Mouse (Mus musculus): ENCODE results near the gene Vmn2r77. TPM values are rescaled to one million over a fixed set of nuclear protein-coding genes. Genes with fewer than 3 reads are reported as not detected.
"Not testable (repeated sequence)": the region's sequence is repeated elsewhere in the genome, so short reads cannot be mapped to it uniquely, and the experiment has no call there.

The Vmn2r77 gene
- not detected in 2 replicates for polyA plus RNA-seq (2015; fragmentation: Nextera tagmentation; extraction: Ambion mirVana)

DNA sequence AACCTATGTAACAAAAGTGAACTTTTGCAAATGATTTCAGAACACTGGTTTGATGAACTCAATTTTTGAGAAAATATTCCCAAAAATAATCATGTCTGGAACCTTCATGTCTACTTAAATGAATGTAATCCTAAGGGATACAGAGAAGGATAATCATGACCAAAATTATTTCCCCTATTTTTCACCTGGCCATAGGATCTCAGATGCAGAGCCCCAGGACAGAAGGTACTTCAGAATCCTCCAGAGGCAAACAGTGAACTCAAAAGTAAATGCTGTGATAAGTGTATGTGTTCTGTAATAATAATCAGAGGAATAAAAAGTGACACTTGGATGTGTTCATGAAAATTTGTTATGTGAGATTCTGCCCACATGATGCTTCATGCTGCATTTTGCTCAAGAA lies at the start of gene Vmn2r77:
Gene Vmn2r77, plus strand, starts transcription at position 301 of the 400 bp plus-strand sequence.
- Histone ChIP-seq H3K27me3 (ENCODE audit: insufficient read depth, low read length) (no peaks in the 10 kb centered on the region), H3K4me1 (replicated peaks; ENCODE audit: insufficient read depth, low read length) (no peaks in the 10 kb centered on the region), H3K9me3 (replicated peaks; ENCODE audit: low read length) (no peaks in the 10 kb centered on the region), H3K27ac (no peak within 1 kb of the TSS), H3K4me3 (replicated peaks; ENCODE audit: low read depth, low read length) (no peak within 1 kb of the TSS), H3K36me3 (ENCODE audit: insufficient read depth, low read length) (no peaks in the 10 kb centered on the region), H3K9ac (ENCODE audit: low read depth, low read length) (no peak within 1 kb of the TSS), H3K4me2 (ENCODE audit: low read length) (no peak within 1 kb of the TSS)
- ATAC-seq (replicated peaks; ENCODE audit: low FRiP score, low read depth) (no peak), DNase-seq (ENCODE audit: low spot score) (no peak)
- TF ChIP-seq CTCF (IDR thresholded peaks at IDR 0.05; ENCODE audit: low read depth) = no peak

DNA sequence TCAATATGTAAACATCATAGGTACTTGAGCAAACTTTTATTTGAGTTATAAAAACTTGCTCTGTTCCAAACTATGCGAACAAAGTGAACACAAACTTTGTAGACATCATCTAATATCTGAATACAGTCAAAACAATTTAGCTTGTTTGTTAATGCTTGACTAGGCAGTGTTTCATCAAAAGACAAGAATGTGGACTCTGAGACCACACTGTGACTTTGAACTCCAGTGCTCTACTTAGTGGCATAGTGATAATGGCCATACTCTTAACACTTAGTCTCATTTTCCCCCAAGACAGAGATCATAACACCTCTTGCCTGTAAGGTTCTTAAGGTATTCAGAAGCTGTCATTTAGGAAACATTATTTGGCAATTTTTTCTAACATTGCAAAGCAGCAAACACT lies 34.1 kb upstream of the Vmn2r77 start:
- H3K4me3 ChIP-seq (replicated peaks; ENCODE audit: low read depth, low read length) = no peak overlapping the region
- WGBS = 75% methylated on average over 1 of the region's 1 CpGs
- no peaks in the 10 kb centered on the region for H3K9me3 ChIP-seq (replicated peaks; ENCODE audit: low read length)
- H3K4me1 ChIP-seq (replicated peaks; ENCODE audit: insufficient read depth, low read length) = no peaks in the 10 kb centered on the region
- H3K27me3 ChIP-seq (ENCODE audit: insufficient read depth, low read length) = no peaks in the 10 kb centered on the region
- no peak for TF ChIP-seq CTCF (IDR thresholded peaks at IDR 0.05; ENCODE audit: low read depth)
- ATAC-seq (replicated peaks; ENCODE audit: low FRiP score, low read depth) = no peak
- no peaks in the 10 kb centered on the region for H3K36me3 ChIP-seq (ENCODE audit: insufficient read depth, low read length)
- no peak overlapping the region for H3K27ac ChIP-seq
- H3K9ac ChIP-seq (ENCODE audit: low read depth, low read length) = no peak overlapping the region
- peak; percentile 0 for DNase-seq (ENCODE audit: low spot score)
- H3K4me2 ChIP-seq (ENCODE audit: low read length) = no peak overlapping the region

DNA sequence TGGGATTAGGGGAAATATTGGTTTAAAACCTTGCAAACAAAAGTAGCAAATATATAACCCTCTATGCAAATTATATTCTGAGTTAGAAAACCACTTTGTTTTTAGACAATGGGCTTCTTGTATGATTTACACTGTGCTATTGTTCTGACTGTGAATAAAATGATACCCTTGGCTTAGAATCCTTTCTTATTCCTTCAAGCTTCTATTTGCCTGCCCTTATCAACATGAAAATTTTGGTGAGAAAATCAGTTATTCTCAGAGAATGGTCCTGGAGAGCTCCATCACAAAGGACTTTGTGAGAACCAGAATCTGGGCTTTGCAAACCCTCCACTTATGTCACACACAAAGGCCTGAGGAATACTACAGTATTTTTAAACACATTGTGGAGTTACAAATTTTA lies 30.2 kb upstream of the Vmn2r77 start:
- no peak overlapping the region for H3K27ac ChIP-seq
- H3K36me3 ChIP-seq (ENCODE audit: insufficient read depth, low read length) = no peaks in the 10 kb centered on the region
- no peak for ATAC-seq (replicated peaks; ENCODE audit: low FRiP score, low read depth)
- no peaks in the 10 kb centered on the region for H3K9me3 ChIP-seq (replicated peaks; ENCODE audit: low read length)
- no peak overlapping the region for H3K4me2 ChIP-seq (ENCODE audit: low read length)
- DNase-seq (ENCODE audit: low spot score) = no peak
- no peak overlapping the region for H3K9ac ChIP-seq (ENCODE audit: low read depth, low read length)
- no peaks in the 10 kb centered on the region for H3K4me1 ChIP-seq (replicated peaks; ENCODE audit: insufficient read depth, low read length)
- no peak overlapping the region for H3K4me3 ChIP-seq (replicated peaks; ENCODE audit: low read depth, low read length)
- TF ChIP-seq CTCF (IDR thresholded peaks at IDR 0.05; ENCODE audit: low read depth) = no peak
- no peaks in the 10 kb centered on the region for H3K27me3 ChIP-seq (ENCODE audit: insufficient read depth, low read length)

DNA sequence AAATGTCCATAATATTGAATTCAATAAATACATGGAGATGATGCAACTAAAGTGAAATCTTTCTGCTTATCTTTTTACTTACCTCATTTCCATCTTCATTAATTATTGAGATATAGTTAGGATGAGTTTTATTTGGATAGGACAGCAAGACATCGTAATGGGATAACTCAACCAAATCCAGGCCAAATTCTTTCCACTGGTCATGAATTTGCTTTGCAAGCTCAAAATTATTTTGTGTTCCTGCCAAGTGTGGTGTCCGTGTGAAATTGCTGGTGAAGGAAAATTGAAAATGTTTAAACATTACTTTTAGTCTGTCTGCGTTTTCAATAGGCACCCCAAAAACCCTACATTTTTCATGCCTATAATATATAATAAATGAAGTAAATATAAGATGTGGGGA lies 23.2 kb upstream of the Vmn2r77 start:
- DNase-seq (ENCODE audit: low spot score) (no peak), ATAC-seq (replicated peaks; ENCODE audit: low FRiP score, low read depth) (no peak)
- H3K27ac ChIP-seq = no peak overlapping the region
- no peaks in the 10 kb centered on the region for H3K4me1 ChIP-seq (replicated peaks; ENCODE audit: insufficient read depth, low read length)
- H3K4me3 ChIP-seq (replicated peaks; ENCODE audit: low read depth, low read length) = no peak overlapping the region
- no peak overlapping the region for H3K9ac ChIP-seq (ENCODE audit: low read depth, low read length)
- no peak for TF ChIP-seq CTCF (IDR thresholded peaks at IDR 0.05; ENCODE audit: low read depth)
- H3K9me3 ChIP-seq (replicated peaks; ENCODE audit: low read length) = no peaks in the 10 kb centered on the region
- H3K27me3 ChIP-seq (ENCODE audit: insufficient read depth, low read length) = no peaks in the 10 kb centered on the region
- 87% methylated on average over 3 of the region's 3 CpGs for WGBS
- no peak overlapping the region for H3K4me2 ChIP-seq (ENCODE audit: low read length)
- no peaks in the 10 kb centered on the region for H3K36me3 ChIP-seq (ENCODE audit: insufficient read depth, low read length)

DNA sequence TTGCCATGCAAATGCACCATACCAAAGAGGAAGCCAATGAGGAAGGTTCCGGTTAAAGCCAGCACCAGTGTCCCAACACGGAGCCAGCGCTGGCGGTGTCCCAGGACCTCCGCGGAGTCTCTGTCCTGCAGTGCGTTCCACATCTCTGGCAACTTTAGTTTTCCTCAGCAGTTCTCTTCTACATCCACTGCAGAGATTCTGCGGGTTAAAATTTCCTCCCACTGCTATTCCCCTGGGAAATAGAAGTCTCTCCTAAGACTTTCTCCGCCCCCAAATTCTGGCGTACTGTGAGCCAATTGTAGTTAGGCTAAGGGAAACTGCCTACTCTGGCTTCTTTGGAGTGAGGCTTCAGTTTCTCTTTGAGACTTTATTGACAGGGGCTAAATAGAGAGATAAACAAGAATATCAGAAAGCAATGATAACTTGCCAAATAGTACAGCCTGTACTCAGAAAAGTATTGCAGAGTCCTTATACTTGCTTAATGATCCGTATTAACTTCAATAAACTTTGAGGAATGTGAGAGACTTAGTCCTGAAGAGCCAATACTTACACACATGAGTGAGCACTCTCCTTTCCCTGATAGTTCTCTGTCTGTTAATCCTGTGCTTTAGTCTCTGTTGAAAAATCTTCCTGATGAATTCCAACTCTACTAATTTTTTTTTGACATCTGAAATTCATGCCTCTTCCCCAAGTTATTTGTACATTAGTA lies 19.1 kb upstream of the Vmn2r77 start, which contains the start of gene Folh1:
Gene Folh1, minus strand, starts transcription at position 327 of the 709 bp plus-strand sequence.
- WGBS = 7% methylated on average over 11 of the region's 11 CpGs
- Histone ChIP-seq H3K9ac (ENCODE audit: low read depth, low read length) (no peak within 1 kb of the TSS), H3K36me3 (ENCODE audit: insufficient read depth, low read length) (no peaks in the 10 kb centered on the region), H3K4me2 (ENCODE audit: low read length) (peak within 1 kb of the TSS; percentile 51), H3K9me3 (replicated peaks; ENCODE audit: low read length) (no peaks in the 10 kb centered on the region), H3K27me3 (ENCODE audit: insufficient read depth, low read length) (no peaks in the 10 kb centered on the region), H3K4me3 (replicated peaks; ENCODE audit: low read depth, low read length) (peak within 1 kb of the TSS; percentile 16; the same call in 1 of the 2 replicates), H3K4me1 (replicated peaks; ENCODE audit: insufficient read depth, low read length) (no peaks in the 10 kb centered on the region), H3K27ac (no peak within 1 kb of the TSS)
- no peak for TF ChIP-seq CTCF (IDR thresholded peaks at IDR 0.05; ENCODE audit: low read depth)
- DNase-seq (ENCODE audit: low spot score) (peak; percentile 24), ATAC-seq (replicated peaks; ENCODE audit: low FRiP score, low read depth) (0 out of 2 replicates have a peak, but pooled peaks have one; percentile 29)

DNA sequence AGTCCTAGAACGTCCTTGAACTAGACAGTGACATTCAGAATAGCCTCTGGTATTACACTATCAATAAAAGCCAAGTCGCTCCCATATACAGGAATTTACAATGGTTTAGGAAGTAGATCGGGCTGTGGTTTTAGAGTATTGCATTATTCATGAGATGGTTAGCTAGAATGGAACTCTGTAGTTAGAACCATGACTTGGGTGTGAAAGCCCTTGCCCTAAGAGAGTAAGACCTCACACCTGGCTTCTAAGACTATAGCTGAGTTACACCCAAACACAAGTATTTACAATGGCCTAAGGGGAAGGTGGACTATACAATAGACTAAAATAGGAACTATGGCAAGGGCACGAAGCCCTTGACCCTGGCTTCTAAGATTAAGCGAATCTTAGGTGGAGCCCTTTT lies 20.4 kb downstream of the Vmn2r77 start:
- not testable (repeated sequence) for H3K4me2 ChIP-seq (ENCODE audit: low read length); H3K4me1 ChIP-seq (replicated peaks; ENCODE audit: insufficient read depth, low read length); H3K9ac ChIP-seq (ENCODE audit: low read depth, low read length); H3K27ac ChIP-seq; ATAC-seq (replicated peaks; ENCODE audit: low FRiP score, low read depth); H3K4me3 ChIP-seq (replicated peaks; ENCODE audit: low read depth, low read length); H3K27me3 ChIP-seq (ENCODE audit: insufficient read depth, low read length); DNase-seq (ENCODE audit: low spot score); H3K9me3 ChIP-seq (replicated peaks; ENCODE audit: low read length); H3K36me3 ChIP-seq (ENCODE audit: insufficient read depth, low read length)
- 80% methylated on average over 3 of the region's 5 CpGs for WGBS

DNA sequence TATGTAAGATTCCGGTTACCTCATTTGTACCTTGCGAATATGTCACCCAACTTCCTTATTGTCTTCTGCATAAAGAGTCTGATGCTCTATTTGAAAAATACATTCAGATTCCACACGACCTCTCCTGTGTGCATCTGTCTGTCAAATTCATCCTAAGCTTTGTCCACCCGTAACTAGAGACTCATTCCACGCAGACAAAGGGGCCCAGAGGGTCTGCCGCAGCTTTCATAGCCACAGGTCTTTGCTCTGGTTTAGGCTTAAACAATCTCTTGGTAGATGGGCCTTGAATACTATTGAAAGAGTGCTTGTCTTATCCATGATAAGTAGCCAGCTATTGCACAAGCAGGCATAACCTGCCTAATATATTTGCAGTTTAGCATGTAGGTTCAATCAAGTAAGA lies 20.9 kb downstream of the Vmn2r77 start:
- 85% methylated on average over 6 of the region's 6 CpGs for WGBS
- H3K4me3 ChIP-seq (replicated peaks; ENCODE audit: low read depth, low read length) = not testable (repeated sequence)

More for the DNA sequence above, 20.9 kb downstream of the Vmn2r77 start:
- ATAC-seq (replicated peaks; ENCODE audit: low FRiP score, low read depth); H3K9ac ChIP-seq (ENCODE audit: low read depth, low read length); H3K4me2 ChIP-seq (ENCODE audit: low read length); H3K9me3 ChIP-seq (replicated peaks; ENCODE audit: low read length); H3K36me3 ChIP-seq (ENCODE audit: insufficient read depth, low read length); H3K27ac ChIP-seq; H3K27me3 ChIP-seq (ENCODE audit: insufficient read depth, low read length); DNase-seq (ENCODE audit: low spot score); H3K4me1 ChIP-seq (replicated peaks; ENCODE audit: insufficient read depth, low read length): not testable (repeated sequence)
